Mouse (Mus musculus) CH12.LX (cell line): ENCODE results near the gene Hdhd3. TPM values are rescaled to one million over a fixed set of nuclear protein-coding genes. Genes with fewer than 3 reads are reported as not detected.

Experiments used
- DNase-seq: peaks from one replicate; pipeline ENCODE4 v3.0.0-alpha.2; 2013; ENCODE audit errors: extremely low read depth
- H3K27ac ChIP-seq: 2 replicates; pipeline ENCODE4 v1.5.1; 2012; ENCODE audit warnings: low read depth, mild to moderate bottlenecking, control low read depth, moderate library complexity; ENCODE audit not compliant: insufficient read depth
- H3K27me3 ChIP-seq: replicated peaks from 2 replicates; pipeline ENCODE3; 2012; ENCODE audit warnings: inconsistent platforms
- H3K36me3 ChIP-seq, 2 experiments: replicated peaks in 1 of 2; 2 replicates each; pipeline versions ENCODE3 to v1.6.1; 2012; ENCODE audit warnings: inconsistent platforms in 1 of 2, low read length in 1 of 2, mild to moderate bottlenecking in 1 of 2, mixed read lengths in 1 of 2, moderate library complexity in 1 of 2; ENCODE audit not compliant: control insufficient read depth in 1 of 2, insufficient read depth in 1 of 2
- H3K4me1 ChIP-seq, 2 experiments: 2 replicates each; pipeline ENCODE4 v1.6.1; 2012; ENCODE audit warnings: inconsistent platforms in 1 of 2, moderate library complexity in 1 of 2; ENCODE audit not compliant: insufficient read depth in 2 of 2, control insufficient read depth in 1 of 2
- H3K4me2 ChIP-seq: 2 replicates; pipeline ENCODE4 v1.6.1; 2012; ENCODE audit warnings: low read depth, mild to moderate bottlenecking, control low read depth; ENCODE audit not compliant: poor library complexity, insufficient read depth, severe bottlenecking
- H3K4me3 ChIP-seq, 3 experiments: fragments of 150-350 bp in 1 of 3; sonication (generic) in 1 of 3; replicated peaks in 1 of 3; 2 replicates each; pipeline versions ENCODE3 to v1.5.1; 2011 to 2012; ENCODE audit warnings: low read depth in 2 of 3, low read length in 2 of 3, mild to moderate bottlenecking in 2 of 3, moderate library complexity in 2 of 3, control low read depth in 1 of 3, improper control_type of control experiment in 1 of 3, inconsistent platforms in 1 of 3, mixed read lengths in 1 of 3; ENCODE audit not compliant: poor library complexity in 1 of 3
- H3K79me2 ChIP-seq: replicated peaks from 2 replicates; pipeline ENCODE4 v1.6.1; 2012; ENCODE audit warnings: mild to moderate bottlenecking, moderate library complexity; ENCODE audit not compliant: control insufficient read depth, poor library complexity, insufficient read depth, severe bottlenecking; ENCODE audit errors: extremely low read depth
- H3K9ac ChIP-seq: 2 replicates; pipeline ENCODE4 v1.6.1; 2012; ENCODE audit warnings: low read depth, mild to moderate bottlenecking, control low read depth, moderate library complexity; ENCODE audit not compliant: insufficient read depth
- H3K9me3 ChIP-seq: replicated peaks from 2 replicates; pipeline ENCODE3; 2012; ENCODE audit warnings: low read length, inconsistent platforms, mixed read lengths
- CHD1 ChIP-seq: IDR thresholded peaks from 2 replicates; pipeline ENCODE4 v1.6.1; 2012; ENCODE audit warnings: low read depth, low read length, improper control_type of control experiment, inconsistent platforms
- CHD2 ChIP-seq: IDR thresholded peaks from 2 replicates; pipeline ENCODE4 v1.6.1; 2011; ENCODE audit warnings: low read length, improper control_type of control experiment
- E2F4 ChIP-seq: IDR thresholded peaks from 2 replicates; pipeline ENCODE4 v1.6.1; 2011; ENCODE audit warnings: low read depth, low read length, improper control_type of control experiment; ENCODE audit not compliant: insufficient replicate concordance
- ELF1 ChIP-seq: IDR thresholded peaks from 2 replicates; pipeline ENCODE4 v1.6.1; 2014; ENCODE audit warnings: low read depth, mild to moderate bottlenecking, inconsistent platforms, low read length, improper control_type of control experiment
- EP300 ChIP-seq: IDR thresholded peaks from 2 replicates; pipeline ENCODE4 v1.6.1; 2011; ENCODE audit warnings: low read length, improper control_type of control experiment
- ETS1 ChIP-seq: conservative IDR thresholded peaks from 2 replicates; pipeline ENCODE4 v1.6.1; 2012; ENCODE audit warnings: low read depth, mild to moderate bottlenecking, inconsistent platforms, low read length, improper control_type of control experiment, moderate library complexity
- GABPA ChIP-seq: IDR thresholded peaks from 2 replicates; pipeline ENCODE4 v1.6.1; 2012; ENCODE audit warnings: low read depth, low read length, improper control_type of control experiment, inconsistent platforms; ENCODE audit not compliant: insufficient replicate concordance
- HCFC1 ChIP-seq: IDR thresholded peaks from 2 replicates; pipeline ENCODE4 v1.6.1; 2012; ENCODE audit warnings: low read depth, mild to moderate bottlenecking, inconsistent platforms, low read length, improper control_type of control experiment
- IRF4 ChIP-seq: IDR thresholded peaks from 2 replicates; pipeline ENCODE4 v1.6.1; 2014; ENCODE audit warnings: low read depth, mild to moderate bottlenecking, inconsistent platforms, low read length, improper control_type of control experiment
- KAT2A ChIP-seq: IDR thresholded peaks from 2 replicates; pipeline ENCODE4 v1.6.1; 2012; ENCODE audit warnings: low read length, improper control_type of control experiment, inconsistent platforms; ENCODE audit not compliant: insufficient replicate concordance
- MAFK ChIP-seq: IDR thresholded peaks from 2 replicates; pipeline ENCODE4 v1.6.1; 2011; ENCODE audit warnings: low read length, improper control_type of control experiment; ENCODE audit not compliant: insufficient replicate concordance
- MAX ChIP-seq: IDR thresholded peaks from 2 replicates; pipeline ENCODE4 v1.6.1; 2011; ENCODE audit warnings: low read length, improper control_type of control experiment
- MAZ ChIP-seq: IDR thresholded peaks from 2 replicates; pipeline ENCODE4 v1.6.1; 2012; ENCODE audit warnings: low read depth, mild to moderate bottlenecking, inconsistent platforms, low read length, improper control_type of control experiment, moderate library complexity
- MXI1 ChIP-seq: IDR thresholded peaks from 2 replicates; pipeline ENCODE4 v1.6.1; 2011; ENCODE audit warnings: mild to moderate bottlenecking, low read depth, low read length, improper control_type of control experiment
- MYC ChIP-seq: IDR thresholded peaks from 2 replicates; pipeline ENCODE4 v1.6.1; 2011; ENCODE audit warnings: low read depth, mild to moderate bottlenecking, improper control_type of control experiment, low read length
- NELFE ChIP-seq: IDR thresholded peaks from 2 replicates; pipeline ENCODE4 v1.6.1; 2011; ENCODE audit warnings: low read depth, low read length, improper control_type of control experiment
- PAX5 ChIP-seq: IDR thresholded peaks from 2 replicates; pipeline ENCODE4 v1.6.1; 2012; ENCODE audit warnings: low read length, inconsistent platforms, mixed read lengths
- POLR2AphosphoS2 ChIP-seq: IDR thresholded peaks from 2 replicates; pipeline ENCODE4 v1.6.1; 2011; ENCODE audit warnings: low read depth, low read length, improper control_type of control experiment
- RAD21 ChIP-seq: IDR thresholded peaks from 2 replicates; pipeline ENCODE4 v1.6.1; 2011; ENCODE audit warnings: low read depth, mild to moderate bottlenecking, low read length, improper control_type of control experiment, moderate library complexity
- RCOR1 ChIP-seq: conservative IDR thresholded peaks from 2 replicates; pipeline ENCODE4 v1.6.1; 2012; ENCODE audit warnings: low read depth, mild to moderate bottlenecking, inconsistent platforms, low read length, improper control_type of control experiment
- SIN3A ChIP-seq: IDR thresholded peaks from 2 replicates; pipeline ENCODE4 v1.6.1; 2012; ENCODE audit warnings: low read length, improper control_type of control experiment, inconsistent platforms
- SMC3 ChIP-seq: IDR thresholded peaks from 2 replicates; pipeline ENCODE4 v1.6.1; 2011; ENCODE audit warnings: low read depth, low read length, improper control_type of control experiment
- TBP ChIP-seq: conservative IDR thresholded peaks from 2 replicates; pipeline ENCODE4 v1.6.1; 2011; ENCODE audit warnings: low read depth, low read length, improper control_type of control experiment
- TCF12 ChIP-seq: IDR thresholded peaks from 2 replicates; pipeline ENCODE4 v1.6.1; 2014; ENCODE audit warnings: low read depth, mild to moderate bottlenecking, inconsistent platforms, low read length, improper control_type of control experiment
- UBTF ChIP-seq: IDR thresholded peaks from 2 replicates; pipeline ENCODE4 v1.6.1; 2012; ENCODE audit warnings: low read depth, mild to moderate bottlenecking, inconsistent platforms, low read length, improper control_type of control experiment, moderate library complexity
- ZC3H11A ChIP-seq: IDR thresholded peaks from 2 replicates; pipeline ENCODE4 v1.6.1; 2012; ENCODE audit warnings: low read depth, mild to moderate bottlenecking, inconsistent platforms, low read length, improper control_type of control experiment
- ZMIZ1 ChIP-seq: IDR thresholded peaks from 2 replicates; pipeline ENCODE4 v1.6.1; 2012; ENCODE audit warnings: low read depth, mild to moderate bottlenecking, inconsistent platforms, low read length, improper control_type of control experiment
- dilution Hi-C: fragments of 300-500 bp; cut with MboI; formaldehyde crosslinking; loops from 2 replicates; pipeline ENCODE4 v1.14.3; 2020; ENCODE audit warnings: low sequenced_read_pairs; ENCODE audit not compliant: extremely low pct_unique_long_range_greater_than_20kb, extremely low pct_ligation_motif_present
- in situ Hi-C: fragments of 300-500 bp; cut with MboI; formaldehyde crosslinking; loops from 3 replicates; pipeline ENCODE4 v1.14.3; 2019; ENCODE audit warnings: low sequenced_read_pairs, low pct_ligation_motif_present, low pct_unique_long_range_greater_than_20kb, mixed read lengths
- polyA plus RNA-seq: library from polyadenylated mRNA; unstranded; fragments of >175 nt; gene quantifications from 2 replicates; pipeline ENCODE4 v1.2.1, GENCODE M21; 2012; ENCODE audit warnings: low read depth; ENCODE audit not compliant: insufficient read length
- total RNA-seq, 2 experiments: library from RNA; depleted of rRNA; stranded (reverse); fragments of 300-350 nt in 1 of 2; fragments of >200 nt in 1 of 2; gene quantifications; 2 replicates each; pipeline ENCODE4 v1.2.3; 2012 to 2014

Hdhd3 gene
- total and polyA plus RNA-seq, 3 experiments: 4.5 to 4.7 (median 4.7) TPM

GRCm38 (mm10) chr4:62516579-62516978 lies 13.3 kb upstream of the Hdhd3 start:
- no peaks in the 10 kb centered on the region for H3K9me3 ChIP-seq
- in situ Hi-C loops: loop anchor here (10.0 kb wide), 1 partner anchor 172 kb away; no protein-coding TSS in a partner anchor
- no peak for DNase-seq
- no peak overlapping the region for H3K4me3 ChIP-seq
- no peak overlapping the region for H3K4me2 ChIP-seq
- peaks cover 25 to 45% of the 10 kb centered on the region in 2 experiments for H3K36me3 ChIP-seq
- TF ChIP-seq ETS1: no peak
- TF ChIP-seq UBTF: no peak
- TF ChIP-seq IRF4: no peak
- no peak for TF ChIP-seq NELFE
- no peak for TF ChIP-seq HCFC1
- no peak for TF ChIP-seq SIN3A
- TF ChIP-seq SMC3: no peak
- TF ChIP-seq E2F4: no peak
- TF ChIP-seq MXI1: no peak
- no peak for TF ChIP-seq MAZ
- TF ChIP-seq ZMIZ1: no peak
- no peak for TF ChIP-seq GABPA
- TF ChIP-seq CHD1: no peak
- no peak for TF ChIP-seq EP300
- dilution Hi-C loops: no loop called here
- no peaks in the 10 kb centered on the region; the same call in 1 of the 2 replicates for H3K79me2 ChIP-seq
- H3K4me1 ChIP-seq: peaks cover 9 to 42% of the 10 kb centered on the region in 2 experiments
- no peak overlapping the region for H3K27ac ChIP-seq
- no peaks in the 10 kb centered on the region for H3K27me3 ChIP-seq
- no peak overlapping the region for H3K9ac ChIP-seq

GRCm38 (mm10) chr4:62516079-62516478 lies 12.8 kb upstream of the Hdhd3 start:
- Histone ChIP-seq H3K27me3 (no peaks in the 10 kb centered on the region), H3K79me2 (no peaks in the 10 kb centered on the region; the same call in 1 of the 2 replicates), H3K4me1 (peaks cover 9 to 41% of the 10 kb centered on the region in 2 experiments), H3K36me3 (peaks cover 30 to 49% of the 10 kb centered on the region in 2 experiments), H3K9ac (no peak overlapping the region), H3K4me2 (no peak overlapping the region), H3K9me3 (no peaks in the 10 kb centered on the region), H3K4me3 (no peak overlapping the region), H3K27ac (no peak overlapping the region)
- TF ChIP-seq RCOR1: no peak
- TF ChIP-seq TCF12: no peak
- TF ChIP-seq ELF1: no peak
- TF ChIP-seq HCFC1: no peak
- no peak for TF ChIP-seq UBTF
- TF ChIP-seq MYC: no peak
- no peak for TF ChIP-seq KAT2A
- TF ChIP-seq RAD21: no peak
- TF ChIP-seq MAFK: no peak
- no peak for TF ChIP-seq MAX
- no peak for TF ChIP-seq E2F4
- no peak for TF ChIP-seq GABPA
- no peak for TF ChIP-seq POLR2AphosphoS2
- TF ChIP-seq ZC3H11A: no peak
- no peak for TF ChIP-seq IRF4
- TF ChIP-seq PAX5: no peak
- no peak for TF ChIP-seq CHD2
- no peak for TF ChIP-seq ZMIZ1
- no peak for TF ChIP-seq TBP
- dilution Hi-C loops (no loop called here), in situ Hi-C loops (loop anchor here (10.0 kb wide), 1 partner anchor 171 kb away; no protein-coding TSS in a partner anchor)
- DNase-seq: no peak
